Mouse (Mus musculus) intestine, embryonic 14.5 days (tissue): ENCODE results near the gene Mrps7. TPM values are rescaled to one million over a fixed set of nuclear protein-coding genes. Genes with fewer than 3 reads are reported as not detected.
"Not testable (repeated sequence)": the region's sequence is repeated elsewhere in the genome, so short reads cannot be mapped to it uniquely, and the experiment has no call there.

Experiments used
- ATAC-seq: fragments of 200-750 bp; cut with Nextera tagmentation; replicated peaks from 2 replicates; pipeline ENCODE4 v1.8.0; 2017; ENCODE audit warnings: low read depth, moderate number of reproducible peaks, moderate TSS enrichment, moderate library complexity; ENCODE audit not compliant: low FRiP score, low TSS enrichment
- DNase-seq: peaks from one replicate; pipeline ENCODE4 v3.0.0-alpha.2; 2018; ENCODE audit warnings: low spot score
- H3K27ac ChIP-seq: fragments of 300-500 bp; sonication (generic); 2 replicates; pipeline ENCODE4 v1.5.1; 2014; ENCODE audit warnings: low read depth, mild to moderate bottlenecking, control low read depth
- H3K27me3 ChIP-seq: fragments of 300-500 bp; sonication (generic); replicated peaks from 2 replicates; pipeline ENCODE4 v1.6.1; 2014; ENCODE audit warnings: low read length, control low read depth; ENCODE audit not compliant: control insufficient read depth, insufficient read depth
- H3K36me3 ChIP-seq: fragments of 300-500 bp; sonication (generic); 2 replicates; pipeline ENCODE4 v1.6.1; 2014; ENCODE audit warnings: low read length, control low read depth; ENCODE audit not compliant: control insufficient read depth, insufficient read depth
- H3K4me1 ChIP-seq: fragments of 300-500 bp; sonication (generic); replicated peaks from 2 replicates; pipeline ENCODE4 v1.6.1; 2014; ENCODE audit warnings: low read length, control low read depth, mixed read lengths; ENCODE audit not compliant: control insufficient read depth, insufficient read depth
- H3K4me2 ChIP-seq: fragments of 300-500 bp; sonication (generic); 2 replicates; pipeline ENCODE4 v1.6.1; 2014; ENCODE audit warnings: low read length
- H3K4me3 ChIP-seq: fragments of 300-500 bp; sonication (generic); 2 replicates; pipeline ENCODE4 v1.5.1; 2014; ENCODE audit warnings: low read depth, low read length, control low read depth, mixed read lengths
- H3K9ac ChIP-seq: fragments of 300-500 bp; sonication (generic); 2 replicates; pipeline ENCODE4 v1.6.1; 2014; ENCODE audit warnings: mild to moderate bottlenecking, low read length
- H3K9me3 ChIP-seq: fragments of 300-500 bp; sonication (generic); 2 replicates; pipeline ENCODE4 v1.6.1; 2016; ENCODE audit warnings: low read length, control low read depth; ENCODE audit not compliant: control insufficient read depth
- WGBS: fragments of 180-500 bp; shearing (Covaris S2); extraction: QIAGEN DNeasy Blood & Tissue Kit; methylation state at CpG from one replicate; pipeline ENCODE4 v1.1.7; 2014; 5-methylcytosine and 5-hydroxymethylcytosine counted together
- polyA plus RNA-seq: library from polyadenylated mRNA; unstranded; fragments of >200 nt; fragmentation: Nextera tagmentation; extraction: Ambion mirVana; gene quantifications from 2 replicates; pipeline ENCODE4 v1.2.1, GENCODE M21; 2014

The Mrps7 gene
- polyA plus RNA-seq, 1 experiment from 2014 or later: 94.0 TPM

DNA sequence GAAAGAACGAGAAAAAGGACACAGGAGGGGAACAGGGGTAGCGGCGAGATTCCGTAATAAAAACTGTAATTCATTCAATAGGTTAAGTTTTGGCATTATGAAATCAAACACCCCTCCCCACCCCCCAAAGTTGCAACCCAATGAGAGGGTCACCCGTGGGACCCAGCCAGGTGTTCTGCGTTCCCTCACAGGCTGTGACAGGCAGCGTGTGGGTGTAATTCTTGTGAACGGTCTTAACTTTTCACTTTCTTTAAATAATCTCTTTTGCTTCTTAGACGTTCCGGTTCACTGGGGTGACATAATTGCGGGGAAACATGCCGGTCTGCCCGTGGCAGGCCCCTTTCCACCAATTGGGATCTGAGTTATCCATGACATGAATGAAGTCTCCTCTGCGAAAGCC is 41.8 kb downstream of the Mrps7 start:
- H3K36me3 ChIP-seq: peaks cover 39% of the 10 kb centered on the region
- H3K27ac ChIP-seq, DNase-seq, H3K27me3 ChIP-seq, ATAC-seq, H3K4me3 ChIP-seq, H3K4me1 ChIP-seq, H3K9me3 ChIP-seq, H3K9ac ChIP-seq, H3K4me2 ChIP-seq: not testable (repeated sequence)
- WGBS: 67% methylated on average over 14 of the region's 14 CpGs

DNA sequence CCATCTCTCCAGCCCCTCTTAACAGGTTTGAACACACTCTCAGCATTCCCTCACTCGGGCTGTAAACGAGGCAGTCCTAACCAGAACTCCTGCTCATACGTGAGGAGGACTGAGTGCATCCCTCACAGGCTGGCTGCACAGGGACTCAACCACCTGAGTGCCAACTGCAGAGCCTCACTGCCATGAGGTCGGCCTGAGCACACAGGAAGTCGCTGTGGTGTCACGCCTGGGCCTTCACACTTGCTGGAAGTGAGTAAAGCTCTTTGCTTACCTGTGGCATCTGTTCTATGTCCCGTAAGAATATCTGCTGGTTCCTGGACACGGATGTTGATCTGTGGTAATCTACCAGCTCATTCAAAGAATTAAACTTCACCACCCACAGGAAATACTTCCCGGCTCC is 42.7 kb downstream of the Mrps7 start:
- H3K27ac ChIP-seq: no peak overlapping the region
- DNase-seq: no peak
- no peaks in the 10 kb centered on the region for H3K27me3 ChIP-seq
- no peak overlapping the region for H3K9ac ChIP-seq
- ATAC-seq: no peak
- WGBS: 93% methylated on average over 9 of the region's 9 CpGs
- no peaks in the 10 kb centered on the region for H3K4me1 ChIP-seq
- H3K36me3 ChIP-seq: peaks cover 45% of the 10 kb centered on the region
- no peak overlapping the region for H3K4me2 ChIP-seq
- no peak overlapping the region for H3K4me3 ChIP-seq
- H3K9me3 ChIP-seq: no peaks in the 10 kb centered on the region

DNA sequence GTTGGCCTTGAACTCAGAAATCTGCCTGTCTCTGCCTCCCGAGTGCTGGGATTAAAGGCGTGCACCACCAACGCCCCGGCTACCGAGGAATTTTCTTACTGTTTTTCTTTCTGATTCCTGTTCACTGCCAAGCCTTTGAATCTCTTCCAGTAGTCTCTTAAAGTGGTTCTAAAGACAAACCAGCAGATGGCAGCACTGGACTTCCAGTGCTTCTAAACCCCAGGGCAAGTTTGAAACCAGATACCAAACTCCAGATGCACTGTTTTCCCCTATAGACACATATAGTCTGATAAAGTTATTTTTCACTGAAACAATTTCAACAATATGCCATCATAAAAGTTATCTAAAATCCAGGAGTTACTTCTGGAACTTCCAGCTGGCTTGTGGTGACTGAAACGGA is 43.7 kb downstream of the Mrps7 start:
- Histone ChIP-seq H3K27me3 (no peaks in the 10 kb centered on the region), H3K36me3 (peaks cover 45% of the 10 kb centered on the region), H3K9ac (no peak overlapping the region), H3K9me3 (no peaks in the 10 kb centered on the region), H3K4me2 (no peak overlapping the region), H3K27ac (no peak overlapping the region), H3K4me3 (no peak overlapping the region), H3K4me1 (no peaks in the 10 kb centered on the region)
- DNase-seq (peak; percentile 62), ATAC-seq (no peak)
- WGBS: 63% methylated on average over 6 of the region's 6 CpGs

DNA sequence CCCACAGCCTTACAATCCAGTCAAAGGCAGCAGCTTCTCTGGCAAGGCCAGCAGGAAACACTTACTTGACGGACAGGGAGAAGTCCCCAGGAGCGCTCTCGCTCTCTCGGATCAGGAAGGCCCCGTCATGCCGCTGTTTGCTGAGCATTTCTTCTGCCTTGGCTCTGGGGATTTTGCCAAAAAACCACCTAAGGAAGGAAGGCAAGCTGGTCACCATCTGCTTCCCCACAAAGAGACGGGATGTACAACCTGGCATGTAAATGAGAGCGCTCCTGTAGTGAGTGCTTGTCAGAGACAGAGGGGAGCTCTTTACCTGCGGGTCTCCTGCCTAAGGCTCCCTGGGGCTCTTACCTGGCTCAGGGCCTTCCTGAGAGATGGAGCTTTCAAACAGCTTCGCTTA is 46.0 kb downstream of the Mrps7 start:
- WGBS: 71% methylated on average over 10 of the region's 10 CpGs
- Histone ChIP-seq H3K36me3 (peaks cover 44% of the 10 kb centered on the region), H3K4me3 (no peak overlapping the region), H3K9me3 (no peaks in the 10 kb centered on the region), H3K27ac (no peak overlapping the region), H3K4me2 (no peak overlapping the region), H3K9ac (no peak overlapping the region), H3K4me1 (no peaks in the 10 kb centered on the region), H3K27me3 (no peaks in the 10 kb centered on the region)
- DNase-seq (no peak), ATAC-seq (no peak)

DNA sequence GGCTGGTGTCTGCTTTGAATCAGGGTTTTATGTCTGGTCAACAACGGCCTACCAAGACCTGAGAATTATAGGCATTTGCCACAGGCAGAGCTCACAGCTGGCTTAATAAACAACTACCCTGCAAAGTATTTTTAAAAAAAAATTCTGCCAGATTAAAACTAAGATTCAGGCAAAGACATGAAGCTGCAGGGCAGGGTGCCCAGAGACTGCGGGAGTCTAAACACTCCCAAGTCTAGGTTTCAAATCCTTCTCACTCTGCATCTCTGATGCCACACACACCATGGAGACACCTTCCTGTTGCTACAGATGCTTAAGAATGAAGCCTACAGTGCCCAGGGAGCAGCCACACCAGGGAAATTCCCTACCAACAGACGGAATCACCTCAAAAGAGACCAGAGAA is 48.0 kb downstream of the Mrps7 start:
- Histone ChIP-seq H3K4me2 (no peak overlapping the region), H3K4me3 (no peak overlapping the region), H3K9ac (no peak overlapping the region), H3K27me3 (no peaks in the 10 kb centered on the region), H3K4me1 (no peaks in the 10 kb centered on the region), H3K27ac (no peak overlapping the region), H3K36me3 (peaks cover 39% of the 10 kb centered on the region), H3K9me3 (no peaks in the 10 kb centered on the region)
- WGBS: 89% methylated on average over 3 of the region's 3 CpGs
- DNase-seq: no peak
- ATAC-seq: no peak

DNA sequence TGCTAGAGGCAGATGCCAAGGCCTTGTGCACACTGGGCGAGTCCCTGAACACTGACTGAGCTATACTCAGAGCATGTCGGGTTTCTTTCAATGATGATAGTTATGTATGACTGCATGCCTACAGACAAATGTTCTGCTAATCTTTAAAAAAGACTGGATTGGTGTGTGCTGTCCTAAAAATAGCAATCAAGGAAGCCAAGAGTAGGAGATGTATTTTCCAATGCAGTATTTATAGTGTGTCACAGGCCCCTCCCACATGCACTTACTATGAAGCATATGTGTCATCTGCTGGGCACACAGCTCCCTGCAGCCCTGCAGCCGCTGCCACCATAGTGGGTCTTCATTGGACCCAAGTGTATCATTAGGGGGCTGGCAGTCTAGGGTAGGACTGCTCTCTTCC is 49.5 kb downstream of the Mrps7 start:
- Histone ChIP-seq H3K36me3 (peaks cover 34% of the 10 kb centered on the region), H3K9ac (no peak overlapping the region), H3K4me1 (no peaks in the 10 kb centered on the region), H3K4me2 (no peak overlapping the region), H3K9me3 (no peaks in the 10 kb centered on the region), H3K27ac (no peak overlapping the region), H3K4me3 (no peak overlapping the region), H3K27me3 (no peaks in the 10 kb centered on the region)
- DNase-seq (no peak), ATAC-seq (no peak)
- 86% methylated on average over 3 of the region's 3 CpGs for WGBS

DNA sequence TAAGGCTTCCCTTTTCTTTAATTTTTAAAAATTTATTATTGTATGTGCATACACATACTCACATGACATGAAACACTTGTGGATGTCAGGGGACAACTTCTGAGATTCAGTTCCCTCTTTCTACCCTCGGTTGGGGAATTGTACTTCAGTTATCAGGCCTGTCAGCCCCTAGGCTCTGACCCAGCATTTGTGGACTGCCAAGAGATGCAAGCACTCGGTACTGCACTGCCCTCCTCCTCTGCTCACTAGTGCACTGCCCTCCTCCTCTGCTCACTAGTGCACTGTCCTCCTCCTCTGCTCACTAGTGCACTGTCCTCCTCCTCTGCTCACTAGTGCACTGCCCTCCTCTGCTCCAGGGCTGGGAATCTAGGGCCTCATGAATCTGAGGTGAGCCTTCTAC is 50.4 kb downstream of the Mrps7 start:
- H3K27me3 ChIP-seq: no peaks in the 10 kb centered on the region

More for the DNA sequence above, 50.4 kb downstream of the Mrps7 start:
- no peak overlapping the region for H3K27ac ChIP-seq
- no peaks in the 10 kb centered on the region for H3K9me3 ChIP-seq
- H3K4me3 ChIP-seq: no peak overlapping the region
- H3K36me3 ChIP-seq: peaks cover 28% of the 10 kb centered on the region; the same call in 1 of the 2 replicates
- WGBS: 75% methylated on average over 2 of the region's 2 CpGs
- no peak overlapping the region for H3K4me2 ChIP-seq
- ATAC-seq (no peak), DNase-seq (no peak)
- no peaks in the 10 kb centered on the region for H3K4me1 ChIP-seq
- H3K9ac ChIP-seq: no peak overlapping the region

Other genes with a start within 250 kb of the Mrps7 start
- gene Hid1, start 236.2 kb upstream of the Mrps7 start, polyA plus RNA-seq: 11.5 and 14.4 TPM in 2 replicates
- 10.6 and 11.6 TPM in 2 replicates for gene Cdr2l, start 222.0 kb upstream of the Mrps7 start, polyA plus RNA-seq
- gene Mrpl58, start 200.2 kb upstream of the Mrps7 start, polyA plus RNA-seq: 218 and 224 TPM in 2 replicates
- gene Atp5h, start 184.0 kb upstream of the Mrps7 start, polyA plus RNA-seq: 899 and 962 TPM in 2 replicates
- gene Kctd2, start 183.8 kb upstream of the Mrps7 start, polyA plus RNA-seq: 11.0 and 18.8 TPM in 2 replicates
- gene Trim80, start 163.4 kb upstream of the Mrps7 start, polyA plus RNA-seq: 0.12 TPM in 2 replicates
- 1.9 and 2.5 TPM in 2 replicates for gene Slc16a5, start 141.5 kb upstream of the Mrps7 start, polyA plus RNA-seq
- 6.5 and 6.9 TPM in 2 replicates for gene Armc7, start 128.3 kb upstream of the Mrps7 start, polyA plus RNA-seq
- 115 and 133 TPM in 2 replicates for gene Nt5c, start 112.1 kb upstream of the Mrps7 start, polyA plus RNA-seq
- gene Jpt1, start 89.5 kb upstream of the Mrps7 start, polyA plus RNA-seq: 573 and 633 TPM in 2 replicates
- gene Sumo2, start 67.6 kb upstream of the Mrps7 start, polyA plus RNA-seq: 891 and 947 TPM in 2 replicates
- gene Nup85, start 39.5 kb upstream of the Mrps7 start, polyA plus RNA-seq: 192 TPM in 2 replicates
- 19.2 and 20.8 TPM in 2 replicates for gene Gga3, start 126 bp downstream of the Mrps7 start, polyA plus RNA-seq
- 26.2 and 28.3 TPM in 2 replicates for gene Mif4gd, start 9.0 kb downstream of the Mrps7 start, polyA plus RNA-seq
- gene Slc25a19, start 24.4 kb downstream of the Mrps7 start, polyA plus RNA-seq: 23.3 and 26.4 TPM in 2 replicates
- 39.4 and 52.3 TPM in 2 replicates for gene Grb2, start 104.7 kb downstream of the Mrps7 start, polyA plus RNA-seq
- gene Tmem94, start 161.5 kb downstream of the Mrps7 start, polyA plus RNA-seq: 14.6 and 15.7 TPM in 2 replicates
- 14.9 and 15.3 TPM in 2 replicates for gene Caskin2, start 209.7 kb downstream of the Mrps7 start, polyA plus RNA-seq
- gene Tsen54, start 210.8 kb downstream of the Mrps7 start, polyA plus RNA-seq: 29.5 and 30.7 TPM in 2 replicates
- gene Llgl2, start 220.1 kb downstream of the Mrps7 start, polyA plus RNA-seq: 46.3 and 59.2 TPM in 2 replicates